Mouse (Mus musculus): ENCODE data around the gene Agbl4. TPM values are rescaled to one million over a fixed set of nuclear protein-coding genes. Genes with fewer than 3 reads are reported as not detected.

Agbl4 gene
- polyA plus RNA-seq, 1 experiment from 2014 or later, result 0.66 TPM

DNA sequence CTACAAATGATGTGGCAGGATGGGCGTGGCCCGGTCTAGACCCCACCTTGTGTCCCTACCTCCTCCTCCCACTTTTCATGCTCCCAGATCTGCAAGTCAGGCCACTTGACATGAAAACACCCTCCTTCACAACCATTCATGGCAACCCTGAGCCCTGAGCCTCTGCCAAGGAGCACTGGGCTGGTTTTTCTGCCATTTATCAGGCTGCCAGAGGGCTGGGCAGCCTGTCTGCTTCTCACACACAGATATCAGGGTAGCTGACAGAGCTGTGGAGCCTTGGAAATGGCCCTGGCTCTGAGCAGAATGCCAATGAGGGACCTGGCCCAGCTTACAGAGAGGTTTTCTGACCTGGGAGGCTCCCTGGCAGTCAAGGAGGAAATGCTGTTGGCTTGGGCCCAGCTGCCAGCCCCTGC is 1199.8 kb downstream of the Agbl4 start:
- 95% methylated on average over 2 of the region's 2 CpGs for WGBS
- Histone ChIP-seq H3K27me3 (ENCODE audit: poor library complexity, severe bottlenecking) (no peaks in the 10 kb centered on the region), H3K27ac (no peak overlapping the region), H3K36me3 (replicated peaks) (no peaks in the 10 kb centered on the region), H3K9me3 (no peaks in the 10 kb centered on the region), H3K4me3 (no peak overlapping the region), H3K4me1 (no peaks in the 10 kb centered on the region)
- DNase-seq (ENCODE audit: extremely low spot score, low spot score), result no peak

DNA sequence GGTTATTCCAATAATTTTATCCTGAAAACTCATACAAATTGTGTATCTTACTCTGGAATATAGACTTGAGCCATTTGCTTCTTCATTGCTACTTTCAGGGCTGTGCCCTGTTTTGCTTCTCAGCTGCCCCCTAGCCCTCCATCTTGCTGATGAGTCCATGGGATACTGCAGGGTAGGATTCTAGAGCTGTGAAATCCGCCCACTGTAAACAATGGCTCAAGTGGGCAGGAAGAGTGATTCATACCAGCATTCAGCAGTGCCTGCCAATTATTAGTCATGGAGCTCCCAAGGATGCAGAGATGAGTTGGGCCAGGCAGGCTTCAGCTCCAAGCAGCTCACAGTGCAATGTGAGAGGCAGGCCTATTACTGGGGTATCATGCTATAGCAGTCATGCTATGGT is 1200.5 kb downstream of the Agbl4 start:
- Histone ChIP-seq H3K4me3 (no peak overlapping the region), H3K4me1 (no peaks in the 10 kb centered on the region), H3K27me3 (ENCODE audit: poor library complexity, severe bottlenecking) (no peaks in the 10 kb centered on the region), H3K9me3 (no peaks in the 10 kb centered on the region), H3K27ac (no peak overlapping the region), H3K36me3 (replicated peaks) (no peaks in the 10 kb centered on the region)
- 77% methylated on average over 1 of the region's 1 CpGs for WGBS
- DNase-seq (ENCODE audit: extremely low spot score, low spot score), result no peak

GRCm38 (mm10) chr4:111603194-111603593 is 1205.7 kb downstream of the Agbl4 start:
- 91% methylated on average over 2 of the region's 2 CpGs for WGBS
- Histone ChIP-seq H3K4me1 (no peaks in the 10 kb centered on the region), H3K27me3 (ENCODE audit: poor library complexity, severe bottlenecking) (no peaks in the 10 kb centered on the region)

GRCm38 (mm10) chr4:111607826-111608500 is 1210.5 kb downstream of the Agbl4 start:
- H3K36me3 ChIP-seq (replicated peaks), result no peaks in the 10 kb centered on the region
- 84% methylated on average over 8 of the region's 8 CpGs for WGBS
- no peaks in the 10 kb centered on the region for H3K9me3 ChIP-seq
- no peak for DNase-seq (ENCODE audit: extremely low spot score, low spot score)
- H3K27me3 ChIP-seq (ENCODE audit: poor library complexity, severe bottlenecking), result no peaks in the 10 kb centered on the region
- no peaks in the 10 kb centered on the region for H3K4me1 ChIP-seq
- no peak overlapping the region for H3K27ac ChIP-seq
- H3K4me3 ChIP-seq, result no peak overlapping the region

More at GRCm38 (mm10) chr4:111603194-111603593, 1205.7 kb downstream of the Agbl4 start:
- Histone ChIP-seq H3K27ac (no peak overlapping the region), H3K36me3 (replicated peaks) (no peaks in the 10 kb centered on the region), H3K4me3 (no peak overlapping the region), H3K9me3 (no peaks in the 10 kb centered on the region)
- DNase-seq (ENCODE audit: extremely low spot score, low spot score), result no peak

DNA sequence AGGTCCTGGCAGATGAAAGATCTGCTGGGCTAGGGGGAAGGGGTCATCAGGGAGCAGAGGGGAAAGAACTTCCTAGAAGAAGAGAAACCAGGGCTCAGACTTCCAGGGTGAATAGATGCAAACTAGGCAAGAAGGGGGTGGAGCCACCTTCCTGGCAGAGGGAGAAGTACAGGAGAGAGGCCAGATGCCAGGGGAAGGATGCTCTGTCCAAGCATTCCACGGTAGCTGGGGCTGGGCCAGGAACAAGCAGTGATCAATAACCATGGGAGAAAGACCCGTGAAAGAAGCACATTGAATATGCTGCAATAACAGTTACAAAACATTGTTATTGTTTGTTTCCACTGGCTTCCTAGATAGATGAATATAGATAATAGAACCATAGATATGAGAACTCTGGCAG is 1224.4 kb downstream of the Agbl4 start:
- H3K36me3 ChIP-seq (replicated peaks), result no peaks in the 10 kb centered on the region
- H3K27ac ChIP-seq, result no peak overlapping the region
- H3K4me1 ChIP-seq, result 0 out of 2 replicates have a peak, but pooled peaks cover 4% of the 10 kb centered on the region
- no peak for DNase-seq (ENCODE audit: extremely low spot score, low spot score)
- WGBS, result 77% methylated on average over 2 of the region's 2 CpGs
- H3K9me3 ChIP-seq, result no peaks in the 10 kb centered on the region
- no peak overlapping the region for H3K4me3 ChIP-seq
- no peaks in the 10 kb centered on the region for H3K27me3 ChIP-seq (ENCODE audit: poor library complexity, severe bottlenecking)

DNA sequence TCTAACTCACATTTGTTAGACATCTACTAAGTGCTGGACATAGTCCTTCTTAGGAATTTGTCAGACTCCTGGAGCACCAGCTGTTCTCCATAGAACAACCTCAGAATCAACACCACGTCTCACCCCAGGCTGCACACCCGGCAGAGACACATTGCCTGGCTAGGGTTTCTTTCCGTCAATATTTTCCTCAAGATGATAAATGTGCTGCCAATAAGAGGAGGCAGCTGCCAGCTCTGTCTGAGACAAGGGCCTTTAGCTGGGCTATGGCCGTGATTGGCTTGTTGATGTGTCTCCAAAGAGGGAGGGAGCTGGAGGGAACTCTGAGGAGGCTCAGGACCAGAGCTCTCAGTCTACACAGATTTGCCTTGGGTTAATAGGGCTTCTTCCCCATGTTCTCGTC is 1227.5 kb downstream of the Agbl4 start:
- no peaks in the 10 kb centered on the region for H3K36me3 ChIP-seq (replicated peaks)
- 0 out of 2 replicates have a peak, but pooled peaks cover 4% of the 10 kb centered on the region for H3K4me1 ChIP-seq
- no peaks in the 10 kb centered on the region for H3K27me3 ChIP-seq (ENCODE audit: poor library complexity, severe bottlenecking)
- no peak overlapping the region for H3K27ac ChIP-seq
- H3K9me3 ChIP-seq, result no peaks in the 10 kb centered on the region
- H3K4me3 ChIP-seq, result no peak overlapping the region
- DNase-seq (ENCODE audit: extremely low spot score, low spot score), result no peak
- WGBS, result 84% methylated on average over 5 of the region's 5 CpGs

DNA sequence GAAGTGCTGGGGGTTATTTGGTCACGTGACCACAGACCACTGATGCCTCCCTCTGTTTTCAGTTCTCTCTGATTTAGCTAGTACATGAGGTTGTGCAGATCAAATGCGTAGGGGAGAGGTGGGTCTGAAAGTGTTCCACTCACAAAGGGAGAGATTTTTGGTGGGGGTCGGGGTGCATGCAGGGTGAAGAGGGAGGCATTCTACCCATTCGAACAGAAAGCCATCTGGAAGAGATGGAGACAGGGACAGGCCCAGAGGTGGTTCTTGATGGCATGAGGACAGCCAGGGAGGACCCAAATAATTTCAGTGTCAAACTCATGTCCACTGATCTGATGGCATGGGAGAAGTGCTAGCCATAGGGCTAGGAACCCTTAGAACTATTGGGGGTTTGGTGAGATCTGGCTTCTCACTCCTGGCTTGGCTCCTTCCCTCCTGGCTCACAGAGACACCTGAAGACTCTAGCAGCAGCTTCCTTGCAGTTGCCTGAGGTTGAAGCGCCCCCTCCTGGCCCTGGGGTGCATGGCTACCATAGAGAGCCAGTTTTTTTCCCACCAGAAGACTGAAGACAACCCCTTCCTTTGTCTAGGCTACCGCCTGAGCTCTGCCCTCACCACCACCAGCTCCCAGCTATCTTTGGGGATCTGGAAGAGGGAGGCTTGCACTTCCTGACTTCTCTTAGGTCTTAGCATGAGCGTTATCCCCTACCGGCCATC is 1228.8 kb downstream of the Agbl4 start:
- no peak overlapping the region for H3K4me3 ChIP-seq
- H3K36me3 ChIP-seq (replicated peaks), result no peaks in the 10 kb centered on the region
- H3K4me1 ChIP-seq, result 0 out of 2 replicates have a peak, but pooled peaks cover 4% of the 10 kb centered on the region
- 43% methylated on average over 8 of the region's 8 CpGs for WGBS
- peak overlapping the region; percentile 64; the same call in 1 of the 2 replicates for H3K27ac ChIP-seq
- no peaks in the 10 kb centered on the region for H3K27me3 ChIP-seq (ENCODE audit: poor library complexity, severe bottlenecking)
- H3K9me3 ChIP-seq, result no peaks in the 10 kb centered on the region
- peak; percentile 78 for DNase-seq (ENCODE audit: extremely low spot score, low spot score)

DNA sequence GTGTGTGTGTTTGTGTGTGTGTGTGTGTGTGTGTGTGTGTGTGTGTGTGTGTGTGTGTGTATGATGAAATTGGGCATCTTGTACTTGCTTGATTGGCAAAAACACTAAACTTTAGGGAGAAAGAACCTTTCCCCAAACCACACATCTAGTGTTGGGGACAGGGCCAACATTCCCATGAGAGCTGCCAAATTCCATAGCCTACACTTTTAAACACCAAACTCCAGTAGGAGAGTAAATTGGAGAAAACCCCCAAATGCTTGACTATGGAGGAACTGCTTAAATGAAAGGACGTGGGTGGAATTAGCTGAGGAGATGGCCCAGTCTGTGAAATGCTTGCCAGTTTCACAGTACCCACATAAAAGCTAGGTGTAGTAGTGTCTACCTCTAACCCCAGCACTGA is 1235.2 kb downstream of the Agbl4 start:
- Histone ChIP-seq H3K36me3 (replicated peaks) (no peaks in the 10 kb centered on the region), H3K4me3 (no peak overlapping the region), H3K27me3 (ENCODE audit: poor library complexity, severe bottlenecking) (no peaks in the 10 kb centered on the region), H3K4me1 (no peaks in the 10 kb centered on the region; the same call in 1 of the 2 replicates), H3K9me3 (no peaks in the 10 kb centered on the region), H3K27ac (no peak overlapping the region)
- DNase-seq (ENCODE audit: extremely low spot score, low spot score), result no peak
- WGBS, result 74% methylated on average over 1 of the region's 1 CpGs

DNA sequence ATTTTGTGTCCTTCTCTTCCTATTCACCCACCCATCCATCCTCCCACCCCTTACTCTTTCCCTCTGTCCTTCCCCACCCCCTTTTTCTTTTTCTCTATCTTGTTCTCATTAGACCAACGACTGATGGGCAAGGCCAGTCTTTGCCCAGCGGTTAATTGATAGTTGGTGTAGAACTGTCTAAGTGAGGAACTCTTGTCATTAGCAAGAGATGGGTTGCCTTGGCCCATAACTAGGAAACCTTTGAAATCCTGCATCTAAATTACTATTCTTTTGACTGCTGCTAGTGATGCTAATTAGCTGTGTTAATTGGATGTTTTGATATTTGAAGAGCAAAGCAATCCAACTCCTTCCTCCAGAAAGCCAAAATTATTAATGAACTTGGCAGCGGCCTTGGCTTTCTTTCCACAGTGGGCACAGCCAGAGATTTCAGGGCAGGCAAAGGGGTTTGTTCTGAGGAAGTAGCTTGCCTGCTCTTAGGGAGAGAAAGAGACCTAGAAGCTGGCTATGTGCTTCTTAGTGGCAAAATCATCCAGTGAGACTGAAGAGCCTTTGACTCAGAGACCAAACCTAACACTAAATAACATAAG is 1238.2 kb downstream of the Agbl4 start:
- WGBS, result 80% methylated on average over 3 of the region's 3 CpGs
- no peaks in the 10 kb centered on the region for H3K36me3 ChIP-seq (replicated peaks)
- H3K4me1 ChIP-seq, result peaks cover 14% of the 10 kb centered on the region
- no peaks in the 10 kb centered on the region for H3K9me3 ChIP-seq
- no peak overlapping the region for H3K4me3 ChIP-seq
- no peak for DNase-seq (ENCODE audit: extremely low spot score, low spot score)
- no peaks in the 10 kb centered on the region for H3K27me3 ChIP-seq (ENCODE audit: poor library complexity, severe bottlenecking)
- no peak overlapping the region for H3K27ac ChIP-seq

DNA sequence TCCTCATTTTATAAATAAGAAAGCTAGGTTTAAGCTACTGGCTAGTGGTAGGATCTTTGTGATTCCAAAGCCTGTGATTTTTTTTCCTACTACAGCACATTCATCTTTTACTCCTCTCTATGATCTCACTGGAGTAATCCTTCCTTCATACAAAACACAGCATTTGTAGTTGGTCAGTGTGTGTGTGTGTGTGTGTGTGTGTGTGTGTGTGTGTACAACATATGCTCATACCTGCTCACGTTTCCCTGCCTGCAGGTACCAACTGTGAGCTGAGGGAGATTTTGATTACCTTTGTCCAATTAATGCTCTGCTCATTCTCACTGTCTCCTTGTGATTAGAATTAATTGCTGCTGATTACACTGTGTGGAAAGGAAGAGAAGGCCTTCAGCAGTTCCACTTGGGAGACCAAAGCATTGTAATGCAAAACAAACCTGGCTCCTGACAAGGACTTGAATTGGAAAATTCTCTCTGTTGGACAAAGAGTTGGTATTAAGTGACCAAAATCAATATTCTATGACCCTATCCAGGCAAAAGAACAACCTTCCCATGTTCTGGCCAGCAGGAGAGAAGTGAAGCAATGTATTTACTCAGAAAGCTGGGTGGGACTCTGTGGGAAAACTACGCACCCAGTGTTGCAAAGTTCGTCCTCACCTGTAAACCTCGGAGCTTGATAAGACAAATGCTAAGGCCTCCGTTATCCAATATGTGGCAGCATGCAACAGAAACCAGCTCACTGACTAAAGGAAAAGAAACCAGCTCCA is 1241.7 kb downstream of the Agbl4 start:
- WGBS, result 85% methylated on average over 5 of the region's 5 CpGs

GRCm38 (mm10) chr4:111645117-111645830 is 1247.8 kb downstream of the Agbl4 start:
- Histone ChIP-seq H3K27ac (no peak overlapping the region), H3K27me3 (ENCODE audit: poor library complexity, severe bottlenecking) (no peaks in the 10 kb centered on the region), H3K36me3 (replicated peaks) (no peaks in the 10 kb centered on the region), H3K4me3 (no peak overlapping the region), H3K9me3 (no peaks in the 10 kb centered on the region), H3K4me1 (no peaks in the 10 kb centered on the region)
- WGBS, result 85% methylated on average over 6 of the region's 6 CpGs
- DNase-seq (ENCODE audit: extremely low spot score, low spot score), result no peak

More for the DNA sequence above, 1241.7 kb downstream of the Agbl4 start:
- Histone ChIP-seq H3K4me3 (no peak overlapping the region), H3K9me3 (no peaks in the 10 kb centered on the region), H3K4me1 (peaks cover 14% of the 10 kb centered on the region), H3K27ac (no peak overlapping the region), H3K27me3 (ENCODE audit: poor library complexity, severe bottlenecking) (no peaks in the 10 kb centered on the region), H3K36me3 (replicated peaks) (no peaks in the 10 kb centered on the region)
- DNase-seq (ENCODE audit: extremely low spot score, low spot score), result no peak

- Histone ChIP-seq H3K4me1 (no peaks in the 10 kb centered on the region), H3K27me3 (ENCODE audit: poor library complexity, severe bottlenecking) (no peaks in the 10 kb centered on the region), H3K4me3 (no peak overlapping the region), H3K36me3 (replicated peaks) (no peaks in the 10 kb centered on the region), H3K9me3 (no peaks in the 10 kb centered on the region), H3K27ac (no peak overlapping the region)
- WGBS, result 65% methylated on average over 1 of the region's 1 CpGs
- DNase-seq (ENCODE audit: extremely low spot score, low spot score), result no peak
Observed at GRCm38 (mm10) chr4:111645831-111646166, 1248.3 kb downstream of the Agbl4 start.

Measured in forebrain, embryonic 10.5 days (tissue).